Mouse (Mus musculus) heart, adult 2 months (tissue): Measurements from ENCODE around the gene Zdhhc17. TPM values are rescaled to one million over a fixed set of nuclear protein-coding genes. Genes with fewer than 3 reads are reported as not detected.

Experiments
- DNase-seq, 2 experiments: peaks; one replicate each; pipeline ENCODE4 v3.0.0; 2021
- H3K27ac ChIP-seq: fragments of 200-600 bp; 2 replicates; pipeline ENCODE4 v1.8.1; 2022
- H3K27me3 ChIP-seq: fragments of 200-500 bp; 2 replicates; pipeline ENCODE4 v1.6.1; 2012; ENCODE audit warnings: mild to moderate bottlenecking, low read length, inconsistent platforms, mixed read lengths; ENCODE audit not compliant: control insufficient read depth, insufficient read depth
- H3K36me3 ChIP-seq: fragments of 200-500 bp; 2 replicates; pipeline ENCODE4 v1.6.1; 2012; ENCODE audit warnings: low read length, inconsistent platforms; ENCODE audit not compliant: control insufficient read depth, insufficient read depth
- H3K4me1 ChIP-seq: fragments of 200-500 bp; 2 replicates; pipeline ENCODE4 v1.6.1; 2011; ENCODE audit warnings: low read length; ENCODE audit not compliant: control insufficient read depth, insufficient read depth
- H3K4me3 ChIP-seq: fragments of 200-600 bp; 2 replicates; pipeline ENCODE4 v1.8.1; 2022
- H3K79me2 ChIP-seq: fragments of 200-500 bp; replicated peaks from 2 replicates; pipeline ENCODE4 v1.6.1; 2012; ENCODE audit warnings: mild to moderate bottlenecking, inconsistent platforms, low read length, moderate library complexity, mixed read lengths; ENCODE audit not compliant: control insufficient read depth, insufficient read depth
- H3K9ac ChIP-seq: fragments of 200-500 bp; 2 replicates; pipeline ENCODE4 v1.6.1; 2012; ENCODE audit warnings: low read depth, mild to moderate bottlenecking, control low read depth, inconsistent platforms, low read length, mixed read lengths
- CTCF ChIP-seq: fragments of 200-600 bp; IDR thresholded peaks from 2 replicates; pipeline ENCODE4 v1.8.1; 2022; ENCODE audit warnings: antibody characterized with exemption, mild to moderate bottlenecking, moderate library complexity
- EP300 ChIP-seq: fragments of 200-500 bp; IDR thresholded peaks from 2 replicates; pipeline ENCODE4 v1.6.1; 2011; ENCODE audit warnings: low read depth, low read length, control low read depth; ENCODE audit not compliant: insufficient read depth
- POLR2A ChIP-seq: fragments of 200-500 bp; IDR thresholded peaks from 2 replicates; pipeline ENCODE4 v1.6.1; 2011; ENCODE audit warnings: mild to moderate bottlenecking, low read depth, low read length, control low read depth; ENCODE audit not compliant: insufficient read depth
- WGBS: fragments of 180-500 bp; shearing (Covaris S2); methylation state at CpG from one replicate; pipeline ENCODE4 v1.1.7; 2018; 5-methylcytosine and 5-hydroxymethylcytosine counted together
- intact Hi-C: fragments of 180-260 bp; cut with DNase I; formaldehyde crosslinking; loops from one replicate; pipeline ENCODE4 v1.15.1; 2025
- polyA plus RNA-seq: library from polyadenylated mRNA; depleted of rRNA; stranded (reverse); fragments of >200 nt; gene quantifications from 2 replicates; pipeline ENCODE4 v1.2.3, GENCODE M21; 2012
- total RNA-seq, 2 experiments: library from RNA; stranded (reverse); gene quantifications; 2 replicates each; pipeline ENCODE4 v1.2.3; 2021

Zdhhc17 gene
- total and polyA plus RNA-seq, 3 experiments: 19.0 to 27.6 (median 20.5) TPM

GRCm38 (mm10) chr10:111026106-111026505 lies 16.2 kb upstream of the Zdhhc17 start:
- intact Hi-C loops: no loop called here
- no peaks in the 10 kb centered on the region for H3K27me3 ChIP-seq
- WGBS: 85% methylated on average over 6 of the region's 6 CpGs
- no peak for DNase-seq
- H3K36me3 ChIP-seq: no peaks in the 10 kb centered on the region
- no peaks in the 10 kb centered on the region for H3K79me2 ChIP-seq
- H3K27ac ChIP-seq: no peak overlapping the region
- H3K9ac ChIP-seq: no peak overlapping the region
- H3K4me3 ChIP-seq: no peak overlapping the region
- no peaks in the 10 kb centered on the region for H3K4me1 ChIP-seq
- no peak for TF ChIP-seq POLR2A
- no peak for TF ChIP-seq EP300
- TF ChIP-seq CTCF: no peak

GRCm38 (mm10) chr10:111024746-111025145 lies 14.8 kb upstream of the Zdhhc17 start:
- 80% methylated on average over 4 of the region's 4 CpGs for WGBS

GRCm38 (mm10) chr10:111014476-111014875 lies 4.5 kb upstream of the Zdhhc17 start:
- no peaks in the 10 kb centered on the region for H3K4me1 ChIP-seq
- intact Hi-C loops: loop anchor here (2.0 kb wide), 1 partner anchor 32 kb away; no protein-coding TSS in a partner anchor
- H3K9ac ChIP-seq: no peak overlapping the region
- DNase-seq: peak; percentile 54 to 69
- no peak overlapping the region for H3K4me3 ChIP-seq
- H3K27me3 ChIP-seq: no peaks in the 10 kb centered on the region
- no peak for TF ChIP-seq CTCF
- TF ChIP-seq EP300: no peak
- no peak for TF ChIP-seq POLR2A
- H3K36me3 ChIP-seq: no peaks in the 10 kb centered on the region
- no peaks in the 10 kb centered on the region for H3K79me2 ChIP-seq
- H3K27ac ChIP-seq: no peak overlapping the region
- 42% methylated on average over 17 of the region's 17 CpGs for WGBS

More at GRCm38 (mm10) chr10:111024746-111025145, 14.8 kb upstream of the Zdhhc17 start:
- Histone ChIP-seq H3K9ac (no peak overlapping the region), H3K79me2 (no peaks in the 10 kb centered on the region), H3K36me3 (no peaks in the 10 kb centered on the region), H3K4me3 (no peak overlapping the region), H3K4me1 (no peaks in the 10 kb centered on the region), H3K27ac (no peak overlapping the region), H3K27me3 (no peaks in the 10 kb centered on the region)
- DNase-seq: no peak
- intact Hi-C loops: no loop called here
- no peak for TF ChIP-seq EP300
- no peak for TF ChIP-seq POLR2A

- H3K27ac ChIP-seq: no peak overlapping the region
- H3K9ac ChIP-seq: no peak overlapping the region
- no peaks in the 10 kb centered on the region for H3K36me3 ChIP-seq
- WGBS: 98% methylated on average over 3 of the region's 3 CpGs
- DNase-seq: no peak
- H3K79me2 ChIP-seq: no peaks in the 10 kb centered on the region
- no peak overlapping the region for H3K4me3 ChIP-seq
- H3K4me1 ChIP-seq: no peaks in the 10 kb centered on the region
- intact Hi-C loops: no loop called here
- H3K27me3 ChIP-seq: no peaks in the 10 kb centered on the region
- TF ChIP-seq POLR2A (no peak), EP300 (no peak), CTCF (no peak)
These were observed 3.3 kb upstream of the Zdhhc17 start for GRCm38 (mm10) chr10:111013265-111013664.

GRCm38 (mm10) chr10:111012496-111013038 lies 2.6 kb upstream of the Zdhhc17 start:
- Histone ChIP-seq H3K9ac (no peak overlapping the region), H3K4me1 (peaks cover 1% of the 10 kb centered on the region; the same call in 1 of the 2 replicates), H3K36me3 (no peaks in the 10 kb centered on the region), H3K27ac (no peak overlapping the region), H3K27me3 (no peaks in the 10 kb centered on the region), H3K4me3 (no peak overlapping the region), H3K79me2 (0 out of 2 replicates have a peak, but pooled peaks cover under 1% of the 10 kb centered on the region)
- intact Hi-C loops: no loop called here
- WGBS: 92% methylated on average over 5 of the region's 5 CpGs
- no peak for DNase-seq
- TF ChIP-seq CTCF (no peak), POLR2A (no peak), EP300 (no peak)

GRCm38 (mm10) chr10:111011226-111011765 lies 1.4 kb upstream of the Zdhhc17 start:
- no peak for TF ChIP-seq CTCF
- no peak for TF ChIP-seq EP300
- no peak for TF ChIP-seq POLR2A
- DNase-seq: no peak
- peak overlapping the region; percentile 97 for H3K9ac ChIP-seq
- no peaks in the 10 kb centered on the region for H3K27me3 ChIP-seq
- WGBS: 14% methylated on average over 14 of the region's 14 CpGs
- peak overlapping the region; percentile 100 for H3K27ac ChIP-seq
- H3K4me3 ChIP-seq: peak overlapping the region; percentile 96
- intact Hi-C loops: loop anchor here (2.0 kb wide), 2 partner anchors 18 to 92 kb away; no protein-coding TSS in a partner anchor
- peaks cover 1% of the 10 kb centered on the region; the same call in 1 of the 2 replicates for H3K4me1 ChIP-seq
- H3K79me2 ChIP-seq: 0 out of 2 replicates have a peak, but pooled peaks cover 2% of the 10 kb centered on the region
- H3K36me3 ChIP-seq: no peaks in the 10 kb centered on the region
